Mouse (Mus musculus) embryonic facial prominence, embryonic 13.5 days (tissue): ENCODE data around the gene Insrr. TPM values are rescaled to one million over a fixed set of nuclear protein-coding genes. Genes with fewer than 3 reads are reported as not detected.

ENCODE experiments used
- ATAC-seq: fragments of 200-750 bp; cut with Nextera tagmentation; 2 replicates; pipeline ENCODE4 v1.8.0; 2017; ENCODE audit warnings: low read depth; ENCODE audit not compliant: insufficient number of reproducible peaks, insufficient read depth, low FRiP score, low TSS enrichment
- H3K27ac ChIP-seq: fragments of 300-500 bp; sonication (generic); 2 replicates; pipeline ENCODE4 v1.5.1; 2015; ENCODE audit warnings: moderate library complexity, mild to moderate bottlenecking, inconsistent platforms
- H3K27me3 ChIP-seq: fragments of 300-500 bp; sonication (generic); 2 replicates; pipeline ENCODE4 v1.6.1; 2015; ENCODE audit warnings: mild to moderate bottlenecking, inconsistent platforms
- H3K36me3 ChIP-seq: fragments of 300-500 bp; sonication (generic); 2 replicates; pipeline ENCODE4 v1.6.1; 2015; ENCODE audit warnings: mild to moderate bottlenecking, inconsistent platforms
- H3K4me1 ChIP-seq: fragments of 300-500 bp; sonication (generic); 2 replicates; pipeline ENCODE4 v1.6.1; 2015; ENCODE audit warnings: inconsistent platforms
- H3K4me2 ChIP-seq: fragments of 300-500 bp; sonication (generic); 2 replicates; pipeline ENCODE4 v1.6.1; 2015; ENCODE audit warnings: moderate library complexity, mild to moderate bottlenecking, inconsistent platforms
- H3K4me3 ChIP-seq: fragments of 300-500 bp; sonication (generic); 2 replicates; pipeline ENCODE4 v1.5.1; 2015; ENCODE audit warnings: mild to moderate bottlenecking, inconsistent platforms
- H3K9ac ChIP-seq: fragments of 300-500 bp; sonication (generic); 2 replicates; pipeline ENCODE4 v1.6.1; 2015; ENCODE audit warnings: mild to moderate bottlenecking, inconsistent platforms
- H3K9me3 ChIP-seq: fragments of 300-500 bp; sonication (generic); 2 replicates; pipeline ENCODE4 v1.6.1; 2016; ENCODE audit warnings: inconsistent platforms
- WGBS: fragments of 180-500 bp; shearing (Covaris S2); methylation state at CpG from one replicate; pipeline ENCODE4 v1.1.7; 2015; ENCODE audit warnings: mixed read lengths; 5-methylcytosine and 5-hydroxymethylcytosine counted together
- polyA plus RNA-seq: library from polyadenylated mRNA; unstranded; fragments of >200 nt; fragmentation: Nextera tagmentation; extraction: Ambion mirVana; gene quantifications from 2 replicates; pipeline ENCODE4 v1.2.1, GENCODE M21; 2015

The Insrr gene
- polyA plus RNA-seq = 0.78 and 0.80 TPM in 2 replicates

- Histone ChIP-seq H3K4me1 (peaks cover 41% of the 10 kb centered on the region), H3K27ac (no peak within 1 kb of the TSS), H3K9ac (peak within 1 kb of the TSS; percentile 66), H3K27me3 (peaks cover 100% of the 10 kb centered on the region), H3K36me3 (no peaks in the 10 kb centered on the region), H3K9me3 (no peaks in the 10 kb centered on the region), H3K4me2 (peak within 1 kb of the TSS; percentile 81), H3K4me3 (peak within 1 kb of the TSS; percentile 45)
- no peak for ATAC-seq
- 1% methylated on average over 28 of the region's 29 CpGs for WGBS
Observed at GRCm38 (mm10) chr3:87796736-87797334, at the start of gene Insrr. Insrr (plus strand) TSS chr3:87796951.

DNA sequence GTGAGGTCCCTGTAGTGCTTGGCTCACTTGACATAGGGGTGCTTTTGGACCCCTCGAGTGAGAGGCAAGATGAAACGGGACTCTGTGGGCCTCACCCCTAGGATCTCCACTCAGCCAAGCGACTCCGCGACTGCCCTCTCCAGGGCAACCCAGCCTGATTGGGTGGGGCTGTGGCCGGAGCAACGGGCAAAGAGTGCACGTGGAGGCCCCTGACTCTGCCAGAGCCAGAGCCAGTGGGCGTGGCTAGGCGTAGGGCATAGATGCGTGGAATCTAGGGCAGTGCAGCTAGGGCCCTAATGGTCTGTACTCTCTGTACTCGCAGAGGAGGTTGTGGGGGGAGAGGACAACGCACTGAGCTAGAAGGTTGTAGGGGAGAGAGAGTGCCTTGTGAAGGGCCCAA, 48.3 kb upstream of the Insrr start, which contains the start of gene Lrrc71:
TSS of gene Lrrc71 (minus strand) at position 195 of the 400 bp plus-strand sequence.
- WGBS = 44% methylated on average over 13 of the region's 13 CpGs
- Histone ChIP-seq H3K36me3 (peaks cover 11% of the 10 kb centered on the region; the same call in 1 of the 2 replicates), H3K9ac (no peak within 1 kb of the TSS)

GRCm38 (mm10) chr3:87749036-87749435, 47.7 kb upstream of the Insrr start:
- H3K27ac ChIP-seq = no peak overlapping the region
- ATAC-seq = no peak
- no peak overlapping the region for H3K4me3 ChIP-seq
- H3K36me3 ChIP-seq = peaks cover 15% of the 10 kb centered on the region
- H3K27me3 ChIP-seq = peaks cover 1% of the 10 kb centered on the region
- H3K9me3 ChIP-seq = no peaks in the 10 kb centered on the region
- H3K4me2 ChIP-seq = no peak overlapping the region
- no peak overlapping the region for H3K9ac ChIP-seq
- H3K4me1 ChIP-seq = peaks cover 17% of the 10 kb centered on the region
- WGBS = 14% methylated on average over 5 of the region's 5 CpGs

More for the DNA sequence above, 48.3 kb upstream of the Insrr start, which contains the start of gene Lrrc71:
- no peak for ATAC-seq
- no peaks in the 10 kb centered on the region for H3K9me3 ChIP-seq
- H3K4me1 ChIP-seq = peaks cover 17% of the 10 kb centered on the region
- no peaks in the 10 kb centered on the region; the same call in 1 of the 2 replicates for H3K27me3 ChIP-seq
- H3K4me3 ChIP-seq = no peak within 1 kb of the TSS
- H3K27ac ChIP-seq = no peak within 1 kb of the TSS
- no peak within 1 kb of the TSS for H3K4me2 ChIP-seq

- no peak overlapping the region for H3K4me3 ChIP-seq
- no peak overlapping the region for H3K27ac ChIP-seq
- ATAC-seq = no peak
- H3K4me1 ChIP-seq = peaks cover 14% of the 10 kb centered on the region
- peaks cover 11% of the 10 kb centered on the region for H3K27me3 ChIP-seq
- H3K9me3 ChIP-seq = no peaks in the 10 kb centered on the region
- no peak overlapping the region for H3K4me2 ChIP-seq
- no peak overlapping the region for H3K9ac ChIP-seq
- WGBS = 89% methylated on average over 12 of the region's 12 CpGs
- peaks cover 17% of the 10 kb centered on the region for H3K36me3 ChIP-seq
Observed at GRCm38 (mm10) chr3:87749977-87750376, 46.8 kb upstream of the Insrr start.

GRCm38 (mm10) chr3:87752567-87752966, 44.2 kb upstream of the Insrr start:
- Histone ChIP-seq H3K27ac (no peak overlapping the region), H3K4me3 (no peak overlapping the region), H3K9ac (no peak overlapping the region), H3K36me3 (peaks cover 17% of the 10 kb centered on the region), H3K9me3 (no peaks in the 10 kb centered on the region), H3K4me1 (peaks cover 15% of the 10 kb centered on the region), H3K27me3 (peaks cover 25% of the 10 kb centered on the region), H3K4me2 (no peak overlapping the region)
- no peak for ATAC-seq
- 80% methylated on average over 3 of the region's 3 CpGs for WGBS

GRCm38 (mm10) chr3:87753829-87754228, 42.9 kb upstream of the Insrr start:
- Histone ChIP-seq H3K9me3 (no peaks in the 10 kb centered on the region), H3K4me1 (peaks cover 10% of the 10 kb centered on the region), H3K27ac (no peak overlapping the region), H3K4me2 (no peak overlapping the region), H3K4me3 (no peak overlapping the region), H3K9ac (no peak overlapping the region), H3K36me3 (peaks cover 17% of the 10 kb centered on the region), H3K27me3 (peaks cover 32% of the 10 kb centered on the region)
- 82% methylated on average over 13 of the region's 13 CpGs for WGBS
- no peak for ATAC-seq

DNA sequence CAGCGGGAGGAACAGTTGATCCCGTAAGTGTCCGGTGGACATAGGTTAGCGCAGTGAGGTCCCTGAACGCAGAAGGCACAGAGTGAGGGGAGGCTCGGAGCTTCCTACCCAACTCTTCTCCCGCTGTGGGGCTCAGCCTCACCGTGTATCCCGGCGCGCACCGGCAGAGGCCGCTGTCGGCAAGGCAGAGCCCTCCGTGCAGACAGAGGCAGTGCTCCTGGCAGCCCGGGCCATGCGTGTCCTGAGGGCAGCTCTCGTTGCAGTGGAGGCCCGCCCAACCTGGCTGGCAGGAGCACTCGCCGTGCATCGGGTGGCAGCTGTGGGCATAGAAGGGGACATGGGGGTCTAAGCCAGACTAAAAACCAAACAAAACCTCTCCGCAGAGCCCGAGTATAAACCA, 40.8 kb upstream of the Insrr start:
- Histone ChIP-seq H3K9ac (peak overlapping the region; percentile 55; the same call in 1 of the 2 replicates), H3K36me3 (peaks cover 13% of the 10 kb centered on the region; the same call in 1 of the 2 replicates), H3K4me2 (peak overlapping the region; percentile 59), H3K9me3 (no peaks in the 10 kb centered on the region), H3K4me3 (peak overlapping the region; percentile 32), H3K4me1 (peaks cover 15% of the 10 kb centered on the region), H3K27me3 (peaks cover 32% of the 10 kb centered on the region), H3K27ac (no peak overlapping the region)
- peak; percentile 77 for ATAC-seq
- 3% methylated on average over 24 of the region's 24 CpGs for WGBS

- Histone ChIP-seq H3K4me2 (peak overlapping the region; percentile 59), H3K4me1 (peaks cover 19% of the 10 kb centered on the region), H3K9me3 (no peaks in the 10 kb centered on the region), H3K4me3 (peak overlapping the region; percentile 32; the same call in 1 of the 2 replicates), H3K36me3 (peaks cover 12% of the 10 kb centered on the region; the same call in 1 of the 2 replicates), H3K9ac (peak overlapping the region; percentile 55; the same call in 1 of the 2 replicates), H3K27ac (no peak overlapping the region), H3K27me3 (peaks cover 32% of the 10 kb centered on the region)
- no peak for ATAC-seq
- WGBS = 50% methylated on average over 20 of the region's 20 CpGs
Observed at GRCm38 (mm10) chr3:87756488-87756887, 40.3 kb upstream of the Insrr start.

- Histone ChIP-seq H3K4me3 (no peak overlapping the region), H3K9me3 (no peaks in the 10 kb centered on the region), H3K36me3 (peaks cover 6% of the 10 kb centered on the region; the same call in 1 of the 2 replicates), H3K4me1 (peaks cover 40% of the 10 kb centered on the region), H3K27ac (no peak overlapping the region), H3K27me3 (peaks cover 32% of the 10 kb centered on the region), H3K4me2 (no peak overlapping the region), H3K9ac (no peak overlapping the region)
- no peak for ATAC-seq
- 30% methylated on average over 4 of the region's 5 CpGs for WGBS
Observed at GRCm38 (mm10) chr3:87758641-87759040, 38.1 kb upstream of the Insrr start.

DNA sequence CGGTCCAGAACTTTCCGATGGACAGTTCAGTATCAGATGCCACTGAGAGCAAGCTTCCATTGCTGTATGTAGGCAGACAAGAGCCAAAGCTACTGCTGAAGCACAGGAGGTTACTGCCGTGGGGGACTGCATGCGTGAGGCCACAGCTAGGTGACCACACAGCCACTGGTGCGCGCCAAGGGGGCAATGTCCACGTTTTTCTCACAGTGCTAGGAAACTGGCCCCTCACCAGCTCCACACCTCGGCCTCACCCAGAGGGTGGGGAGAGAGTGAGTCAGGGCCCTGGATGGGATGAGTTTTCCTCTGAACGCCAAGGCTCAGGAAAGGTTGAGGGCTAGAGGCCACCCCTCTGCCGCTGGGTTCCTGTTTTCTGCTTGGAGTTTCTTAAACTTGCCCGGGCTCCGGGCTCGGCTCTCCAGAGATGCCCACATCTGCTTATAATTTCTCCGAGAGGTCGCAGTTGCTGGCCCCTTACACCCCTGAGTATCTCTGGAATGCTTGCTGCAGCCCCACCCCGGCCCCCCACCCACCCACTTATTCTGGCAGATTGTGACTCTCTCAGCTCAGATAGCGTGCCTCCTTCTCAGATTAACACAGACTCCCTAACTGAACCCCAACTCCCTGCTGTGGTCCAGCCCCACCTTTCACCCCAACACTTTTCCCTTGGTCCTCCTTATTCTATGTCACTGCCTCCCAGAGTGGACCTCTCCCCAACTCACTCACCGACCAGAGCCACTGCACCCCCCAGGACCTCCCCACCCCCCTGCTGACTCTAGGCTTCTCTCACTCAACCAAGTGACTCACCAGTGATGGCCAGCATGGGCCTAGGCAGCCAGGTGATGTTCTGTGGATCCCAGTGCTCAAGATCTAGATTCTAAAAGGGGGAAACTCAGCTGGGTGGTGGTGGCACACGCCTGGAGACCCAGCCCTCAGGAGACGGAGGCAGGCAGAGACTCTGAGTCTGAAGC, 35.1 kb upstream of the Insrr start:
- H3K4me1 ChIP-seq = peaks cover 51% of the 10 kb centered on the region
- H3K36me3 ChIP-seq = no peaks in the 10 kb centered on the region
- H3K4me3 ChIP-seq = no peak overlapping the region
- peaks cover 14% of the 10 kb centered on the region for H3K27me3 ChIP-seq
- 42% methylated on average over 20 of the region's 20 CpGs for WGBS
- peak overlapping the region; percentile 20 for H3K4me2 ChIP-seq
- ATAC-seq = no peak
- 0 out of 2 replicates have a peak overlapping the region, but pooled peaks have one; percentile 51 for H3K9ac ChIP-seq
- H3K27ac ChIP-seq = peak overlapping the region; percentile 84
- no peaks in the 10 kb centered on the region for H3K9me3 ChIP-seq

- Histone ChIP-seq H3K36me3 (no peaks in the 10 kb centered on the region), H3K9me3 (no peaks in the 10 kb centered on the region), H3K4me2 (peak overlapping the region; percentile 54), H3K27ac (peak overlapping the region; percentile 91), H3K4me3 (no peak overlapping the region), H3K27me3 (peaks cover 9% of the 10 kb centered on the region; the same call in 1 of the 2 replicates), H3K9ac (0 out of 2 replicates have a peak overlapping the region, but pooled peaks have one; percentile 46), H3K4me1 (peaks cover 59% of the 10 kb centered on the region)
- 60% methylated on average over 4 of the region's 4 CpGs for WGBS
- no peak for ATAC-seq
Observed at GRCm38 (mm10) chr3:87763202-87763601, 33.5 kb upstream of the Insrr start.
